In genomic region chr12:108422858-108423631, GRCm38 (mm10) we compare ENCODE assay signal across 8 mouse cellular contexts. TPM values are rescaled to one million over a fixed set of nuclear protein-coding genes. Genes with fewer than 3 reads are reported as not detected.
A peak's percentile ranks its signal among the peaks of the same experiment; 100 is the strongest.
DNase-seq lines count a peak whose midpoint lies in the region; ATAC-seq lines count a peak whose summit lies in the region.

No protein-coding gene starts in this region.

- DNase-seq in adipocyte (ENCODE audit: low spot score) = peak; percentile 66
- DNase-seq in cerebellum, postnatal 4 days (ENCODE audit: low spot score in 2 of 2) = peak; percentile 87 to 95
- peak; percentile 95 for DNase-seq in gastrocnemius, postnatal 10 days
- DNase-seq in induced T-regulatory cell, adult 2 months (ENCODE audit: low read depth) = peak; percentile 70
- DNase-seq in left cerebral cortex, adult 8-10 months (ENCODE audit: low spot score in 2 of 2) = peak; percentile 71 to 90
- peak; percentile 93 for DNase-seq in right cerebral cortex, postnatal 10 days (ENCODE audit: low spot score in 2 of 2)
- peak; percentile 91 for DNase-seq in urinary bladder, postnatal 4 days (ENCODE audit: low spot score in 2 of 2)

- ATAC-seq in megakaryocyte, adult 5-6 weeks (ENCODE audit: poor library complexity, severe bottlenecking) = peak; percentile 43

RNA-seq across cellular contexts. Expression of gene Eml1, which starts 52.3 kb away (rescaled TPM):
- total RNA-seq in gastrocnemius, postnatal 10 days (2021) = 100 to 1,000 TPM; 127 to 132 TPM
- total RNA-seq in left cerebral cortex, adult 8-10 months (2022) = 10 to 100 TPM; 60.1 to 66.2 (median 60.8) TPM
- 0.60 TPM in 1 of 2 replicates, not detected in the other for total RNA-seq in megakaryocyte, adult 5-6 weeks (2015)
- total RNA-seq in megakaryocyte, adult 5-6 weeks (2017) = not detected in 2 replicates

Comparison
In these comparisons a context has a peak if more than half of its experiments do, and no peak if none do; other contexts are left out.
1. Peak in every context shown above with its lines: DNase-seq and ATAC-seq.
2. RNA of gene Eml1, which starts 52.3 kb away (total RNA-seq): 127 to 132 TPM in gastrocnemius, postnatal 10 days and 60.1 to 66.2 TPM in left cerebral cortex, adult 8-10 months; 0.60 TPM in megakaryocyte, adult 5-6 weeks; every median in the first group is over 10 times any median in the second.